In the genomic region with DNA sequence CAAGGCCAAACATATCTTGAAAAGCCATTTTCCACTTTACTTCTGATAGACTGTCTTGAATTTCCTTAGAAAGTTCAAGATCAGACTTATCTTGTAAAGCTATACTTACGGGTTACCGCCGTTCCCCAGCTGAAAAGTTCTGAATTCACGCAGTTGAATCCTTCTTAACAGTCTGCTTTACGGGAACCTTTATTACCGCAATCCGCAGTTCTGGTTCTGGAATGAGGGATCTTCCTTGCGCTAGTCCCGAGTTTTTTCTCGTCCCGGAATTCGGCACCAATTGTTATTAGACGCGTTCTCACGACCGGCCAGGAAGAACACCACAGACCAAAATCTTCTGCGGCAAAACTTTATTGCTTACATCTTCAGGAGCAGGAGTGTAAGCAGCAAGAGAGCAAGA, we compare ENCODE assay signal across 9 mouse cellular contexts. TPM values are rescaled to one million over a fixed set of nuclear protein-coding genes. Genes with fewer than 3 reads are reported as not detected.
A peak's percentile ranks its signal among the peaks of the same experiment; 100 is the strongest.
DNase-seq lines count a peak whose midpoint lies in the region.
"Had no signal": no experiment of that assay in that cellular context is flagged by ENCODE, and none has a peak within 500 bp of the region (broad histone marks: within the 10 kb centered on the region; RNA-seq: fewer than 3 reads in every experiment).

No protein-coding gene starts in this region.

- peak; percentile 63 to 78 for DNase-seq in adrenal gland, postnatal 4 days (ENCODE audit: low spot score in 2 of 2)
- DNase-seq in frontal cortex, postnatal 14 days (ENCODE audit: low spot score in 2 of 2), result peak; percentile 52 to 60
- DNase-seq in heart, adult 9 months (ENCODE audit: low spot score in 2 of 2), result peak; percentile 60 to 64
- DNase-seq in kidney, postnatal 4 days, result peak; percentile 25 to 49
- DNase-seq in left cerebral cortex, adult 9 months (ENCODE audit: low spot score in 2 of 2), result peak; percentile 57 to 72
- DNase-seq in ovary, adult 18-20 months (ENCODE audit: low spot score), result peak; percentile 58
- peak; percentile 69 to 89 for DNase-seq in spleen, postnatal 4 days (ENCODE audit: low spot score in 2 of 2)
- peak; percentile 45 to 51 for DNase-seq in urinary bladder, postnatal 36 days (ENCODE audit: low spot score in 2 of 2)

RNA-seq across cellular contexts. Expression of gene Pramef17, which starts 6.0 kb away (rescaled TPM):
- total RNA-seq in adrenal gland, postnatal 4 days (2021), result not detected
- total RNA-seq: common myeloid progenitor, adult 5-6 weeks had no signal

RNA-seq across cellular contexts. Expression of gene Gm13101, which starts 21.4 kb away (rescaled TPM):
- total RNA-seq in adrenal gland, postnatal 4 days (2021), result not detected
- total RNA-seq: common myeloid progenitor, adult 5-6 weeks had no signal

RNA-seq across cellular contexts. Expression of gene Pramef25, which starts 37.3 kb away (rescaled TPM):
- total RNA-seq in adrenal gland, postnatal 4 days (2021), result not detected
- total RNA-seq: common myeloid progenitor, adult 5-6 weeks had no signal

Comparison
In these comparisons a context has a peak if more than half of its experiments do, and no peak if none do; other contexts are left out.
1. Peak in every context shown above with its lines: DNase-seq.